Mouse (Mus musculus) embryonic facial prominence, embryonic 13.5 days (tissue): Measurements from ENCODE around the gene Acvr1. TPM values are rescaled to one million over a fixed set of nuclear protein-coding genes. Genes with fewer than 3 reads are reported as not detected.

Experiments used
- polyA plus RNA-seq: library from polyadenylated mRNA; unstranded; fragments of >200 nt; fragmentation: Nextera tagmentation; extraction: Ambion mirVana; gene quantifications from 2 replicates; pipeline ENCODE4 v1.2.1, GENCODE M21; 2015

Acvr1 gene
- polyA plus RNA-seq, 1 experiment from 2014 or later: 8.9 TPM

Other genes starting within 250 kb of the Acvr1 start
- 0.32 and 0.40 TPM in 2 replicates for gene Acvr1c, start 209.3 kb downstream of the Acvr1 start, polyA plus RNA-seq
- not detected in 2 replicates for gene Gm17409, start 97.0 kb downstream of the Acvr1 start, polyA plus RNA-seq
- gene Upp2, start 141 bp upstream of the Acvr1 start, polyA plus RNA-seq: 11.4 and 14.1 TPM in 2 replicates